Mouse (Mus musculus) ovary, adult 2 months (tissue): ENCODE data around the gene Yrdc. TPM values are rescaled to one million over a fixed set of nuclear protein-coding genes. Genes with fewer than 3 reads are reported as not detected.

ENCODE experiments used
- polyA plus RNA-seq: library from polyadenylated mRNA; depleted of rRNA; stranded (reverse); fragments of >200 nt; gene quantifications from 2 replicates; pipeline ENCODE4 v1.2.3, GENCODE M21; 2012; rRNA removed

Gene Yrdc
- polyA plus RNA-seq: 52.3 and 64.7 TPM in 2 replicates

GRCm38 (mm10) chr4:124850261-124850913 is at the start of gene Yrdc:
Yrdc (plus strand) TSS chr4:124850679.

GRCm38 (mm10) chr4:124801552-124802308 is 48.7 kb upstream of the Yrdc start, which contains the start of gene Mtf1:
Mtf1 (plus strand) TSS chr4:124802104.

GRCm38 (mm10) chr4:124850933-124851658 is 617 bp downstream of the Yrdc start, which contains the start of gene 1110065P20Rik:
1110065P20Rik (minus strand) TSS chr4:124851196.

GRCm38 (mm10) chr4:124861283-124862188 is 11.1 kb downstream of the Yrdc start, which contains the start of gene Maneal:
Maneal (minus strand) TSS chr4:124862171.

GRCm38 (mm10) chr4:124880599-124880998 is 30.1 kb downstream of the Yrdc start, which contains the start of gene Epha10:
Epha10 (plus strand) TSS chr4:124880899.

Other genes with a start within 250 kb of the Yrdc start
- gene 3100002H09Rik, start 239.9 kb upstream of the Yrdc start, polyA plus RNA-seq: not detected in 2 replicates
- 0.45 and 0.46 TPM in 2 replicates for gene Pou3f1, start 193.9 kb upstream of the Yrdc start, polyA plus RNA-seq
- gene Utp11, start 157.1 kb upstream of the Yrdc start, polyA plus RNA-seq: 2.4 and 2.9 TPM in 2 replicates
- gene Fhl3, start 150.0 kb upstream of the Yrdc start, polyA plus RNA-seq: 32.2 and 53.9 TPM in 2 replicates
- 11.9 and 16.2 TPM in 2 replicates for gene Sf3a3, start 135.9 kb upstream of the Yrdc start, polyA plus RNA-seq
- 28.2 and 33.8 TPM in 2 replicates for gene Inpp5b, start 108.8 kb upstream of the Yrdc start, polyA plus RNA-seq
- gene Mtf1, start 48.6 kb upstream of the Yrdc start, polyA plus RNA-seq: 6.4 and 8.5 TPM in 2 replicates
- 106 and 134 TPM in 2 replicates for gene 1110065P20Rik, start 517 bp downstream of the Yrdc start, polyA plus RNA-seq
- 1.6 and 1.9 TPM in 2 replicates for gene Maneal, start 11.5 kb downstream of the Yrdc start, polyA plus RNA-seq
- gene Epha10, start 30.2 kb downstream of the Yrdc start, polyA plus RNA-seq: 0.12 and 0.16 TPM in 2 replicates
- 21.4 and 22.0 TPM in 2 replicates for gene 9930104L06Rik, start 86.4 kb downstream of the Yrdc start, polyA plus RNA-seq
- 11.3 and 19.8 TPM in 2 replicates for gene Cdca8, start 88.6 kb downstream of the Yrdc start, polyA plus RNA-seq
- 37.2 and 38.2 TPM in 2 replicates for gene Rspo1, start 135.8 kb downstream of the Yrdc start, polyA plus RNA-seq
- 17.8 and 19.3 TPM in 2 replicates for gene Gnl2, start 165.9 kb downstream of the Yrdc start, polyA plus RNA-seq
- gene Dnali1, start 215.0 kb downstream of the Yrdc start, polyA plus RNA-seq: 17.8 and 18.4 TPM in 2 replicates
- gene Snip1, start 216.0 kb downstream of the Yrdc start, polyA plus RNA-seq: 11.2 and 12.7 TPM in 2 replicates
- gene Meaf6, start 234.5 kb downstream of the Yrdc start, polyA plus RNA-seq: 14.0 and 21.7 TPM in 2 replicates